Mouse (Mus musculus): ENCODE measurements around the gene Ppp1r27. TPM values are rescaled to one million over a fixed set of nuclear protein-coding genes. Genes with fewer than 3 reads are reported as not detected.
A peak's percentile ranks its signal among the peaks of the same experiment; 100 is the strongest.
"Not testable (repeated sequence)": the region's sequence is repeated elsewhere in the genome, so short reads cannot be mapped to it uniquely, and the experiment has no call there.

Ppp1r27 gene
- polyA plus RNA-seq, 2 experiments from 2014 or later: not detected

DNA sequence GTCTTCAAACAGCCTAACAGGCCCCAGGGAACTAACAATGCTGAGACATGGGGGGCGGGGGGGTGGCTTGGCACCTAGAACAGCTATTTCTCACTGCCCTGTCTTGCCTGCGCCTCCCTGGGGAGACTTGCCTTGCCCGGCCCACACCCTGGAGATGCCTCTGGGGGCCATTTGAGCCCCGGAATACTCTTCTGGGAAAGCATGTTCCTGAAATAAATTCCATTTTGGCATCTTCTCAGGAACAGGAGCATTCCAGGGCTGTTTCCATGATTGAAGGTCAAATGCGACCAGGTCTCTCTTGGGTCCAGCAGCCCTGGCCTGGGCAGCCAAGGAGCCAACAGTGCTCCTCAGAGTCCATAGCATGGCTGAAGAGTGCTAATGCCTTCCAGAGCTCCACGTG lies 8.6 kb downstream of the Ppp1r27 start:
- ATAC-seq: no peak

DNA sequence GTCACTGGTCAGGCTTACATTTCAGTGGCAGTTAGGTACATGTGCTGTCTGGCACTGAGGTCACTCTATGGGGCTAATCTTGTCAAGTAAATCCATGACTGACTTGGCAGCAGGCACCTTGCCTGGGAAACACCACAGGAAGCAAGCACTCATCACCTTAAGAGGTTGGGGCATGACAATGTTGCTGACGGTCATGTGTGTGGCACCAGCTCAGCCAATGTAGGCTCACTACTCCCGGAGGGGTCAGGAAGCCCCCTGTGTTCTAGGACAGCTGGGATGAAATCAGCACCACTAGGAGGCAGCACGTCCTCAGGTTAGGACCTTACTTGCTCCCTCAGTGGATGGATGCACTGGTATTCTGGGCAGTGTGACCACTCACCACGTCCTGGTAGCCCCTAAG lies 9.0 kb downstream of the Ppp1r27 start:
- ATAC-seq: no peak

DNA sequence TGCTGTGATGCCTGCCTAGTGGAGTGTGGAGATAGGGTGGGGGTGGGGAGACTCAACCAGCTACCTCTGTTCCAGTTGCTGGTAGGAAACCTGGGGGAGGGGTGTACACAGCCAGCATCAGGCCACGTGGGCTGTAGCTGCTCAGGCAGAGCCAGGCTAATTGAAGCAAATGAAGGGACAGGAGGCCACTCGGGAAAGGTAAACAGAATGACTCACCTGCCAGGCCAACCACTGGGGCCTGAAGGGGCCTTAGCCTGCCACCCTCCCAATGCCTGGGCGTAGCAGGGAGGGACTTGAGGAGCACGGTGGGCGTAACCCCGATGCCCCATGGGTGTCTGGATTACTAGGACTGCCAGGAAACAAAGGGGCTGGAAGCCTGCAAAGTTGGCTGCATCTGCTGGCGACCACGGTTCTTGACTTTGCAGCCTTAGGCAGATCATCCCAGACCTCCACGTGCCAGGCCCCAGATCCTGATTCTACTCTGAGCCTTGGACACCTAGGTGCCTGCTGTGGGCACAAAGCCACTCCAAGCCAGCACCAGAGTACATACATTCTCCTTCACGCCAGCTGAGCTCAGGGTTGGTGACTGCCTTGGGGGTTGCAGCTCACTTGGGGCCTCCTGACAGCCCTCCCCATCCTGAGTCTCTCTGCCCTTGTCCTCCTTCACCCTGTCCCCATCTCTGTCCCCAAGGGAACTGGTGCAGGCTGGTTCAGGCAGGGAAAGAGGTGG lies 11.5 kb downstream of the Ppp1r27 start:
- ATAC-seq: no peak

DNA sequence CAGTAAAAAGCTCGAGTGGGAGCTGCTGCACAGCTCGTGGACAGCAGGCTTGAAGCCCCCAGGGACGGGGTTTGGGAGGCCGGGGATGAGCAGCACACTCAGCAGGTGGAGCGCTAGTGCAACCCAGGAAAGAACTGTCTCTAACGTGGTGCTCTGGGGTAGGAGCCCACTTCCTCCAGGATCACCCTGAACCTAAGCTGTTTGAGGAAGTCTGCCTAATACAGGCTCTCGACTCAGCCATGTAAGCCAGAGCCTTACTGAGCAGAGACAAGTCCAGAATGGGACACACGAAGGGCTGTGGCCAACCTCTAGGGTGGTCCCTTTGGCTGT lies 12.0 kb downstream of the Ppp1r27 start:
- no peak for ATAC-seq

DNA sequence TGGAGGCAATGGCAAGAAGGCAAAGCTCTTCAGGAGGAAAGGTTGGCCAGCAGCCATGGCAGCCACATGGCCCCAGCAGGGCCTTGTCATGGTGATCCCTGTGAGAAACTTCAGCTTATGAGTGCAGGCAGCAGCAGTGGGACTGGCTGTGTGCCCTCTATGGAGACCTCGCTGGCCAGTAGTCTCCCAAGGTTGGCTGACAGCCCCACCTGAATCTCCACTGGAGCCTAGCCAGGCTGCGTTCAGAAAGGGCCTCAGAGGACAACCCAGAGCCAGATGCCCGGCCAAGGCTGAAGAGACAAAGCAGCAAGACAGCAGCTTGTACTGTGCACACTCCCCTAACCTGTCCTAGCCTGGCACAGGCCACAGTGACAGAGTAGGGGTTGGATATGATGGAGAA lies 12.4 kb downstream of the Ppp1r27 start:
- ATAC-seq: no peak

DNA sequence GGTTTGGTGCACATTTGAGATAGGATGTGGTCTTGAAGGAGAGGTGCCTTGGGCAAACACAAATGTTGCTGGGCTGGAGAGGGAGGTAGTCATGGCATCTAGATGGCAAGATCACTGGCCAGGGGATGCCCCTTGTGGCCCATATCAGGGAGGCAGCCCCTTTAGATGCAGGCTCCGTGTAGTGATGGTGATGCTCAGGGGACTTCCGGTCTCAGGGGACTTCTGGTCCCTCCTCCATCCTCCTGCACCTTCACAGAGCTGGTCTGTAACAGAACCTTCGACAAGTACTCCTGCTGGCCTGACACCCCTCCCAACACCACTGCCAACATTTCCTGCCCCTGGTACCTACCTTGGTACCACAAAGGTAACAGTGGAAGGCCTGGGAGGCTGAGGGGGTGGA lies 15.1 kb downstream of the Ppp1r27 start:
- ATAC-seq: no peak

DNA sequence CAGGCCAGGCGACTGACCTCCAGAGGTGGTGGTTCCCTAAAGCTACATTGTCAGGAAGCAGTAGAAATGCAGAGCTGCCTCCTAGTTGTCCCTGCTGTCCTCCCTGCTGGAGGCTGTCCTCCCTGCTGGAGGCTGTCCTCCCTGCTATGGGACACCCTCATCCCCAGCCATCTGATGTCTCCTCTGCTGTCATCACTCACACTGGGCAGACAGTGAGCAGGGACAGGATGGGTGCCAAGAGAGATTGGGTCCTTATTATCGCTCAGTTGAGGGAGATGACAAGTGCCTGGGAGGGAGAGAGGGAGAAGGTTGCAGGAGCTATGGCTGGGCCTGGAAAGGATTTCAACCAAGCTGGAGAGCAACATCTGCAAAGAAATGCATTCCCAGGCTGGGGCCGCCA lies 15.8 kb downstream of the Ppp1r27 start:
- no peak for ATAC-seq

DNA sequence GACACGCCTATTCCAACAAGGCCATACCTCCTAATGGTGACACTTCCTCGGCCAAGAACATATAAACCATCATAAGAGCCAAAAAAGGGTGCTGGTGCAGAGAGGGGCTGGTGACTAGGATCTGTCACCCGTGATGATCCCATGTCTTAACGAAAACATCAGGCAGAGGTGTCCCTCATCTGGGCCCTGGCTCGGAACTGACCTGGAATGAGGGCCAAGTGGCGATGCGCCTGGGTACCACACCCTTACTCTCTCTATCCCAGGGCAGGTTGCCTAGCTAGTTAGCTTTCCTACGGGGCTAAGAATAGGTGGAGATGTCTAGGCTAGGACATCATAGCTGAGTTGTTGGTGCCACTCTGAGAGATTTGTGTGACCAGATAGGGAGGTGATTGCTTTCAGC lies 16.8 kb downstream of the Ppp1r27 start:
- no peak for ATAC-seq

DNA sequence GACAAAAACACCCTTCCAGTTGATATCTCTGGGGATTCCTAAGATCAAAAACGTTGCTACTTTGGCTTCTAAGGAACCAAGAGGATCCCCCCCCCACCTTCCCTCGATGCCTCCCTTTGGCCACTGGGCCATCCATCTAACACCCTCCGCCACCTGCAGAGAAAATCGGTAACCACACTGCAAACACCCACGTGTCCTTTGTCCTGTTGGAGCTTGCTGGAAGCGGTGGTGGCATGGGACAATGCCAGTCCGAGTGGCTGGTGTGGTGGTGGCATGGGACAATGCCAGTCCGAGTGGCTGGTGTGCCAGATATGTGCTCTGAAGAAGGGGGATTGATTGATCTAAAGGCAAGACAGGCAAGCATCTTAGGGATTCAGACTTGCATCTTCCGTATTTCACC lies 19.3 kb downstream of the Ppp1r27 start:
- no peak for ATAC-seq

DNA sequence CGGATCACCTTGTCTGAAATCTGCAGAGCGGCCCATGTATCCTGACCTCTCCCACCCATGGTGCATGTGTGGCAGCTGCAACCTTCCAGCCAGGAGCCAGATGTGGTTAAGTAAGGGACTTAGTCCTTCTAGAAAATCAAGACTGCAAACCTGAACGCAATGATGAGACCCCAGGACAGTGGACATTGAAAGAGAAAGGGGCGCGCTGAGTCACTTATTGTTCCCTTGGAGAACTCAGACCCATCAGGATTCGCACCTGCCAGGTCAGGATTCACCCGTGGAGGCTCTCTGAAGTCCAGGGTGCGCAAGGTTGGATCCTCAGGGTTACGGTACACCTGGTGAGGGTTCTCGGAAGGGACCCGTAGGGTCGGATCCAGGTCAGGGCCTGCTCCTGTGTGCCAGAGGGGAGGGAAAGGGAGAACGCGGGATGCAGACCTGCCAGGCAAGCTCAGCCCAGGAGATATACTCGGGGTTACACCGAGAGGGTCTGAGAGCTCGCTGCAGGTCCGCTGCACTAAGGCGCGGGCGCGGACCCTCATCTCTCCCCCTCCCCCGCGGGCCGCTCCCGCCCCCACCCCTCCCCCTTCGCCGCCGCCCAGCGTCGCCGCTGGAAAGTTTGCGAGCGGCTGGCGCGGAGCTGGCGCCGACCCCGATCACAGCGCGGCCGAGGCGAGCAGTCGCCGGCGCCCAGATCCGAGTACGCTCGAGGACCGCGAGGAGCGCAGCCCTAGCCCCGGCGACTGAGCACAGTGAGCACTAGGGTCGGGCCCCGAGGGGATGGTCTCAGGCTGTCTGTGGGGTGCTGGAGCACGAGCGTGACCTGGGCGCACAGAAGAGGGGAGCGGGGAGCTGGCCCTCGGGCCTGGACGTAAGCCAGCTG lies 20.6 kb downstream of the Ppp1r27 start, which contains the start of gene Gcgr:
TSS of gene Gcgr (plus strand) at position 615 of the 880 bp plus-strand sequence.
- no peak for ATAC-seq

DNA sequence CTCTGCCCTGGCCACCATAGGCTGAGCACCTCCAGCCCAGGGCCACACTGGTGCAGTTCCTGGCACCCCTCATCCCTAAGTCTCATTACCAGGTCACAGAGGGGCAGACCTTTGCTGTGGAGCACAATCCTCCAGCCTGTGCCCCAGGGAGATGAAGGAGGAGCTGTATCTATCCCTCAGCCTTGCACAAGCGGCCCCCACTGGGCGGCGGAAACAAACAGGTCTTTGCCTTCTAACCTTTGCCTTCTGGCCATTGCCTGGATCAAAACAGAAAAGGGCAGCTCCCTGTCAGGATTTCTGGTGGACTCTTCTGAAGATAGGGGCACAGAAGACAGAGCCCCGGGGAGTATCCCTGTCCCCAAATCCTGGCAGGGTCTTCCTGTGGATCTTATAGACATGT lies 22.0 kb downstream of the Ppp1r27 start:
- ATAC-seq: no peak

DNA sequence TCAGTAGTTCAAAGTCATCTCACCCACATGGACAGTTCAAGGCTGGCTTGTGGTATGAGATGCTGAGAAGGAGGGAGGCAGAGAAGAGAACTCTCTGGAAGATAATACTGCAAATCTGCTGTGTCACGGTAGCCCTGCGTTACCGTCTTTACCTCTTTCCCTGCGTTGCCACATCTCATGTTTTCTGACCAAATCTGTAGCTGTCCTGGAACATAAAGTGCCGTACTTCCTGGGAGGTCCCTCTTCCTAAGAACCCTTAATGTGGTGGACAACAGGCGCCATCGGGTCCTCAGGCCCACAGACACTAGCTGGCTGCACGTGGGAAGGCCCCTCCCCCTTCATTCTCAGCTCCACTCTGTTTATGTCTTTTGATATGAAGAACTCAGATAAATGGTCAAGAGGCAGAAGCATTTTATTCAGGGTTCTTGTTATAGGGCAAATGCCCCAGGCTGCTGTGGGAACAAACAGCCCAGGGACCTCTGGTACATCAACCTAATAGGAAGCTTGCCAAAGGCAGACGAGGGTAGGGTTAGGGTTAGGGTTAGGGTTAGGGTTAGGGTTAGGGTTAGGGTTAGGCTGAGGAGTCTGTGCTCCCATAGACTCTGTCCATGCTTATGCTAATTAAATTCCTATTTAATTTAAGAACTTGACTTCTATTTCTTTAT lies 23.1 kb downstream of the Ppp1r27 start:
- no peak for ATAC-seq

DNA sequence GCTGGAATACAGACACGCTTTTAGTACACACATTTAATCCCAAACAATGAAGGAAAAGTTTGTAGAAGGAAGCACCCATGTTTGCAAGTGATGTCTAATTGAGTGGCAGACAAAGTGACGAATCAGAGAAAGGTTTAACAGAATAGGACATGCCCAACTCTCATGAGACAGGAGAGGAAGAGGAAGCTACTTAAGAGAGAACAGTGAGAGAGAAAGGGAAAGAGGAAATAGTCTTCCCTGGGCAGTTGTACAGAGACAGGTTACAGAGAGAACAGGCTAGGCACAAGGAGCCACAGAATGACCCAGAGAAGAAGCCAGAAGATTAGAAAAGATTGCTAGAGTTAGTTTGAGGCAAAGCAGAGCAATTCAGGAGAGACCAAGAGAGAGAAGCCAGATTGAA lies 25.0 kb downstream of the Ppp1r27 start:
- no peak for ATAC-seq

DNA sequence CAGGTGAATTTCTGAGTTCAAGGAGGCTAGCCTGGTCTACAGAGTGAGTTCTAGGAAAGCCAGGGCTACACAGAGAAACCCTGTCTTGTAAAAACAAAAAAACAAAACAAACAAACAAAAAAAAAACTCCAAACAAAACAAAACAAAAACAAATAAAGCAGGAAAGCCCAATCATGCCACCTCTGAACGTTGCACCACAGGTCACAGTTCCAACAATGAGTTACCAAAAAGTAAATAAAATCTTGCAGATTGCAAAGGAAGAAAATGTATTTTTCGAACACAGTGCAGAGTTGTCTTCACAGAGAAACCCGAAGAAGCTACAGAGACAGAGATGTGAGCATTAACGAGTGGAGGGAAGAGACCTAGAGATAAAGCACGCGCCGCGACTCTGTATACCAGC lies 28.4 kb downstream of the Ppp1r27 start:
- no peak for ATAC-seq

DNA sequence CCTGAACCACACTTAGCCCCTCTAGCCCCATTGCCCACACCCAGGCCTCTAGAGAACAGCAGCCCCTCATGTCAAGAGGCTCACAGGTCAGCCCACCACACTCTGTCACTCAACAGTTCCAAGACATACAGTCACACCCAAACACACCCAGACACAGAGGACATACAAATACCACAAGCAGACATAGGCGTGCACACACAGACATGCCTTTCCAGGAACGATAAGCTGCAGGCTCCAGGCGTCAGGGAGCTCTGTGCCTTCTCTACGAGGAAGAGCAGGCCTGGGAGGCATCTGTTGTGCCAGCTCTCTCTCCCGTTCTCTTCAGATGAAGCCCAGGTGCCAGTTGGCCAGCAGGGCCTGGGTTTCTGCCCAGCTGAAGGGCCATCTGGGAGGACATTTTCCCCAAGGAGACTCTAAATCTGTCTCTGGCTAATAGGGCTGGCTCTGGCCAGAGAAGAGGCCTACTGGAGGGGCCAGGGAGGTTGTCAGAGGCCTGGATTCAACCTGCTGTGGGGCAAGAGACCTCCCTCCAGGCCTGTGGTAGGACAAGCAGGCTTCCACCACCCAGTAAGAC lies 29.9 kb downstream of the Ppp1r27 start:
- ATAC-seq: no peak

DNA sequence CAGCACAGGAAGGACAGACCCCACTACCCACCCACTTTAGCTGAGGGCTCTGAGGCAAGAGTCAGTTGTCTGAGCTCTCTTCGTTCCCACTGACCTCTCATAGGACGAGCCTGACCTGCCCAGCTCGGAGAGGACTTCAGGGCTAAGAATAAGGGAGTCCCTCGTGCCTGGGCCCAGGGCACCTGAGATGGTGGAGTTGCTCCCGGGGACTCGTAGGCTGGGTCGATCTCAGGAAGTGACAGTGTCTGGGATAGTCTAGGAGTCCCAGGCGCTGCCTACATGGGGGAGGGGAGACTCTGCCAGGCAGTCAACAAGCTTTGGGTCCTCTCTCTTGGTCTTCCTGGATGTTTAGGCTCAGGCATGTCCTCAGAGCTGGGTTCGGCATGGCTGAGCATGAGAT lies 30.4 kb downstream of the Ppp1r27 start:
- ATAC-seq: no peak

DNA sequence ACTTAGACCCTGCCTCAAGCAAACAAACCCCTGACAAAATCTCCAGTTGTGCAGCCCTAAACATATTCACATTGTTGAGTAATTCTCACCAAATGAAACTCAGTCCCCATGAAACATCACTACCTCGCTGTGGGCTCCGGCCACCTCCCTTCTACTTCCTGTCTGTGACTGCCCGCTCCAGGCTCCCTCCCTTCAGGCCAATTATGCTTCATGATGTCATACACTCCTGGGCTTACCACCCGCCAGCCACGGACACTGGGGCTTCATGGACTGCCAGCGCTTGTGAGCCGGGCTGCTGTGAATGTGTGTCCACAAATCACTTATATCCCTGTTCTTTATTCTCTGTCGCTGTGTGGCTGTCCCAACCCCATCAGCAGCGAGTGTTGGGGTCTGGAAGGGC lies 31.2 kb downstream of the Ppp1r27 start:
- ATAC-seq: no peak

DNA sequence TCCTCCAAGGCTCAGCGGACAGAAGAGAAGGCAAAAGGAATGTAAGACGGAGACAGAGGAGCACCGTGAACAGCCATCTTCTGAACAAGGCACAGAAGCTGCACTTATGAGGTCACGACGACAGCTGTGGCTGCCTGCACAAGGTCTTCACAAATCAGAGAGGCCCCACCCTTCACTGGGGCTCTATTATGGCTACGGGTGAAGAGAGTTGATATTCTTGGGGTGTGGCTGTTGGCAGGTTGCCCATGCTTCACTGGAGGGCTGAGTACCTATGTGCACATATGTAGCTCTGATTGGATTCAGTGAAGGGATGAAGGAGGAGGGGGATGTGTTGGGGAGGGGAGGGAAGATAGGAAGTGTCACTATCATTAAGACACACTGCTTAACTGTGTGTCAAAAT lies 32.4 kb downstream of the Ppp1r27 start:
- ATAC-seq: no peak

DNA sequence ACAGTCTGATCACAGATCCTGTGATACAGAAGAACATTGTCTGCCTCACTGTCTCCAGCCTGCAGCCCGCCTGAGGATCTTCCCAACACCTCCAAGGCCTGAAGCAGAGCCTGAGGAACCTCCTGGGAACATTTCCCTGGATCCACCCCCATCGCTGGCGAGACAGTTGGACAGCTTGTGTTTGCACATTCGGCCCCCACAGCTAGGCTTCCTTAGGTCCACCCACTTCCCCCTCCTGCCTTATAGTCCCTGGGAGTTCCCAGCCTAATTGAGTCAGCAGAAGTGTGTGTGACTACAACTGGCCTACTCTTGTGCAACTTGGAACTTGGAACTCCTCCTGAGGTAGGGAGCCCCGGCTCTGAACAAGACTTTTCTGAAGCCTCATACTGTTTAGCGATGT lies 32.9 kb downstream of the Ppp1r27 start:
- no peak for ATAC-seq

DNA sequence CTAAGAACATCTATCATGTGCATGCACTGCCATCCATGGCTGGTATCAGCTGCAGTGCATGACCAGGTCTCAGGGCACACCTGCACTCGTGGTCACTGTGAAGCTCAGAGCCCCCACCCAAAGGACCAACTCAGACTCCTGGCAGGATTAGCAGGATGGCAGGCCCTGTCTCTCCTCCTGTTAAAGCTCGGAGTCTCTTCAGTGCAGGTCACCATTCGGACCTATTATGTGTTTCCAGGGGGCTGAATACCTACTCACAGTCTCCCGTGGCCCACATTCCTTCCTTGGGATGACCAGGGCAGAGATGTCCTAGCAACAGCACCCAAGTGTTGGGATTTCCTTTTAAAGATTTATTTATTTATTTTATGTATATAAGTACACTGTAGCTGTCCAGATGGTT lies 33.8 kb downstream of the Ppp1r27 start:
- ATAC-seq: no peak

DNA sequence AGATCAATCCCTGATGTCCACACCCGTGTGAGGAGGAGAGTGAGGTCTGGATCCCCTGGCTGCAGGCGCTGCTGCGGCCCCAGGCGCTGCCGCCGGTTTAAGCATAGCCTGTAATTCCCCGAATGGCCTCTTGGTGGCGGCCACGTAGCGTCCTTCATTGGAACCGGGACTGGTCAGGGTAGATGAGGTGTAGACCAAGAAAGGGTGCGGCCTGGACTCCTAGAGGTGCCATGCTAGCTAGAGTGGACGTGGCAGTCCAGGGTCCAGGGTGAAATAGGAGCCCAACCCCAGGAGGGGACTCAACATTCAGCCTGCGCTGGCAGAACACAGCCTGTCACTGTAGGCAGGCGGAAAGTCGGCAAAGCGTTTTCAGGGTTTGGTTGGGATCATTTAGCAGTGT lies 35.3 kb downstream of the Ppp1r27 start:
- ATAC-seq: peak; percentile 54

DNA sequence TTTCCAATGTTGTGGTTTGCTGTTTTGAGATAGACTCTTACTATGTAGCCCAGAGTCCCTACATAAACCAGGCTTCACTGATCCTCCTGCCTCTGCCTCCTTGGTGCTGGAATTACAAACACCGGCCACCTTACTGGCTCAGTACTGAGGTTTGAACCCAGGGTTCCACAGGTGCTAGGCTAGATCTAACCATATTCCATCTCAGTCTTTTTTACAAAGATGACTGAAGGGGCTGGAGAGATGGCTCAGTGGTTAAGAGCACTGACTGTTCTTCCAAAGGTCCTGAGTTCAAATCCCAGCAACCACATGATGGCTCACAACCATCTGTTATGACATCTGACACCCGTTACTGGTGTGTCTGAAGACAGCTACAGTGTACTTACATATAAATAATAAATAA lies 36.7 kb downstream of the Ppp1r27 start:
- not testable (repeated sequence) for ATAC-seq

DNA sequence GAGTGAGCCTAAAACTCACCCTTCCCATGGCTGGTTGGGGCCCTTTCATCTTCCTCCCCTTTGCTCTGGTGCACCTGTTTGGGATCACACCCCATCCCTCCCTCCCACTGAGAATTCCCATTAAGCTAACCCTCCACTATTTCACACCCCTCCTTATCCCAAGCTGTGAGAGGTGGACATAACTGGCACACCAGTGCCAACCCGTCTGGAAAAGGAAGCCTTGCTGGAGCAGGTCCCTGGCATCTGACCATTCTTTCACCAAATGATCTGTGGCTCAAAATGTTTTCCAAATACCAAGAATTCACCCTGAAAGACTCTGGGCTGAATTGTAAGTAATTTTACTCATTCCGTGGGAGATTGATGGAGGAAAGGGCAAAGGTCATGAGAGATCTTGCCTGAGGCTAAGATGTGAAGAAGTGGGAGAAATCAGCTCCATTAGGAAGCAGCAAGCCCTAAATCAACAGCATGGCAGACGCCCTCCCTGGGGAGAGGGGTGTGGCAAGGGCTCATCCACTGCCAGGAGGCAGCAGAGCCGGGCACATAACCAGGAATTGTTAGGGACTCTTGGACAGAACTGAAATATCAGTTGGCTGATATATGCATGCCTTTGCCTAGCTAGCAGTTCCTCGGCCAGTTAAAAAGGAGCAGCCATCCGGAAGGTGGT lies 38.0 kb downstream of the Ppp1r27 start:
- ATAC-seq: no peak
